Mouse (Mus musculus) embryonic fibroblast, embryonic 13.5 days (primary cell): ENCODE measurements at regions not wholly inside any gene's neighbourhood (a gene's known extent, or its start where the extent isn't known, plus 50 kb on each side); places are given as distances from the start of the nearest gene placed in this dataset.

Experiments used
- H3K27ac ChIP-seq: 2 replicates; pipeline ENCODE4 v1.5.1; 2012; ENCODE audit warnings: low read length, control low read depth, inconsistent platforms; ENCODE audit not compliant: insufficient read depth
- H3K4me1 ChIP-seq: 2 replicates; pipeline ENCODE4 v1.6.1; 2011; ENCODE audit warnings: low read length; ENCODE audit not compliant: control insufficient read depth, insufficient read depth
- H3K4me3 ChIP-seq: 2 replicates; pipeline ENCODE4 v1.5.1; 2011; ENCODE audit warnings: mild to moderate bottlenecking, control low read depth, low read length; ENCODE audit not compliant: insufficient read depth
- CTCF ChIP-seq: IDR thresholded peaks from 2 replicates; pipeline ENCODE4 v1.5.1; 2011; ENCODE audit warnings: mild to moderate bottlenecking, control low read depth, low read length, moderate library complexity, borderline replicate concordance; ENCODE audit not compliant: insufficient read depth
- POLR2A ChIP-seq: IDR thresholded peaks from 2 replicates; pipeline ENCODE4 v1.6.1; 2011; ENCODE audit warnings: low read depth, mild to moderate bottlenecking, control low read depth, low read length, moderate library complexity

DNA sequence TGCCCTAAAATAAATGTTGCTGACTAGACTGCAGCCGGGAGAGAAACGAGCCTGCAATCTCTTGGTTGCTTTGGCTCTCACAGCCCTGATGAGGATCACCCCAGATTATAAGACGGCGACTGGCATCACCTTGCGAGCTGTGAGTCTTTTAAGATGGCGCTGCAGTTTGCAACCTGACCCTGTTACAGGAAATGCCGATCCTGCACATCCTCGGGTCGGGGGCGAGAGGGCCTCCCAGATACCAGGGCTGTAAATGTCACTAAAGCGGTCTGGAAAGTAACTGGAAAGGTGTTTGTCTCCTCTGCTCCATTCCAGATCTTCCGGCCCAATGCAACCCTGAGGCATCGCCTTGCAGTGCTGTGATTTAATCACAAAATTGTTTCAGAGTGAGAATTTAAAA is 53.4 kb downstream of the Cartpt start:
- TF ChIP-seq CTCF = no peak
- TF ChIP-seq POLR2A = no peak
- H3K27ac ChIP-seq = no peak overlapping the region
- no peaks in the 10 kb centered on the region for H3K4me1 ChIP-seq
- H3K4me3 ChIP-seq = no peak overlapping the region

DNA sequence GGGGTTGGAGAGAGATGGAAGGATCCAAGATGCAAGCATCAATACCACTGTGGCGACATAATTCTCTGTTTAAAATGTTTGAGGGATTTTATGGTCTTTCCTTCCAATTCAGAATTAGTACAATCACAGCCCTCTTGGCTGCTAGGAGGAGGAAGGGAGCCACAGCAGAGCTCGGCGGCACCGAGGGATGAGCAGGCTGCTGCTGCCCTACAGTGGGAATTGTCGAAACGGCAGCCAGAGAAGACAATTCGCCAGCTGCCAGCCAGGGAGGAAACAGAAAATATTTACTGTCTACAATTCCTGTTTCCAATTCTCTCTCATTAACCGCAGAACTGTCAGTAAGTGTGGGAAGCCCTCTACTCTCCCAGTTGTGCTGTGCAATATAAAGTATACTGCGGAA is 58.3 kb downstream of the Cartpt start:
- Histone ChIP-seq H3K27ac (no peak overlapping the region), H3K4me3 (no peak overlapping the region), H3K4me1 (no peaks in the 10 kb centered on the region)
- TF ChIP-seq POLR2A (no peak), CTCF (peak; percentile 84)

GRCm38 (mm10) chr13:99839446-99839845 is 61.4 kb downstream of the Cartpt start:
- Histone ChIP-seq H3K4me3 (no peak overlapping the region), H3K27ac (no peak overlapping the region), H3K4me1 (no peaks in the 10 kb centered on the region)
- TF ChIP-seq POLR2A (no peak), CTCF (no peak)

GRCm38 (mm10) chr13:99837772-99838425 is 63.0 kb downstream of the Cartpt start:
- no peak for TF ChIP-seq CTCF
- TF ChIP-seq POLR2A = no peak
- H3K27ac ChIP-seq = no peak overlapping the region
- H3K4me1 ChIP-seq = no peaks in the 10 kb centered on the region
- H3K4me3 ChIP-seq = no peak overlapping the region

DNA sequence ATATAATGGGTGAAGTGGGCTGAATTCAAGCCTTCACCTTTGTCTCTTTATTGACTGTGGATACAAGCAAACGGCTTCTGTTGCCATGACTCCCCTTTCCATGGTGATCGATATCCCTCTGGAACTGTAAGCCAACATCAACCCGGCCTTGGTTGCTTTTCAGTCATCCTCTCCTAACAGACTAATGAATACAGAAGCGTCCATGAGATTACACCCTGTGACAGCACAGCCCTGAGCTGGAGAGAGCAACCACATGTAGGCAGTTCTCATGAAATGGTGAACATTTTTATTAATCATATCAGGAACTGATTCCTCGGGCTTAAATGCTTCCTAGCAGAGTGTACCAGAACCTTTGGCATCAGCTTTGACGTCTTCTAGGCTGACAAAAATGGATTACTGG is 63.7 kb downstream of the Cartpt start:
- no peak for TF ChIP-seq POLR2A
- TF ChIP-seq CTCF = no peak
- no peak overlapping the region for H3K4me3 ChIP-seq
- H3K27ac ChIP-seq = no peak overlapping the region
- no peaks in the 10 kb centered on the region for H3K4me1 ChIP-seq

DNA sequence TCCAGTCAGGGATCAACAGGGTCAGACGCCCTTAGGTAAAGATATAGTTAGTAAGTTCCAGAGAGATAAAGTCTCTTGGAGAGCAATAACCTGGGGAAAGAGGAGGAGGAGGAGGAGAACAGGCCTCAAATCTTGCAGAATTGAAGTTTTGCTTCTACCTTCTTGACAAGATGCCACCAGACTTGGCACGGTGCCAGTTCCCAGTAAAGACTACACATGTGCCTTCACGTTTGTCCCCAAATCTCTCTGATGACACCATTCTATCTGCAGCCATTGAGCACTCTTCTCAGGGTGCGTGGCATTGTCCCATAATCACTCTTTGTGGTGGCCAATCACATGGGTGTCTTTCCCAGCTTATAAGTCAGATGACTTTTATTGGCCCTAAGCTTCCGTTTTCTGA is 64.3 kb downstream of the Cartpt start:
- TF ChIP-seq POLR2A (no peak), CTCF (no peak)
- Histone ChIP-seq H3K27ac (no peak overlapping the region), H3K4me1 (no peaks in the 10 kb centered on the region), H3K4me3 (no peak overlapping the region)

- H3K4me1 ChIP-seq = no peaks in the 10 kb centered on the region
- no peak overlapping the region for H3K4me3 ChIP-seq
- no peak overlapping the region for H3K27ac ChIP-seq
- TF ChIP-seq POLR2A = no peak
- TF ChIP-seq CTCF = no peak
Observed at GRCm38 (mm10) chr13:99835518-99835917, 65.4 kb downstream of the Cartpt start.

- H3K4me1 ChIP-seq = no peaks in the 10 kb centered on the region; the same call in 1 of the 2 replicates
- no peak overlapping the region for H3K4me3 ChIP-seq
- TF ChIP-seq CTCF (no peak), POLR2A (no peak)
- H3K27ac ChIP-seq = peak overlapping the region; percentile 47; the same call in 1 of the 2 replicates
Observed at GRCm38 (mm10) chr13:99830080-99830724, 70.7 kb downstream of the Cartpt start.

GRCm38 (mm10) chr13:99827573-99827972 is 73.3 kb downstream of the Cartpt start:
- Histone ChIP-seq H3K27ac (no peak overlapping the region), H3K4me3 (no peak overlapping the region), H3K4me1 (no peaks in the 10 kb centered on the region; the same call in 1 of the 2 replicates)
- TF ChIP-seq POLR2A (no peak), CTCF (no peak)

GRCm38 (mm10) chr13:99824625-99825024 is 76.3 kb downstream of the Cartpt start:
- TF ChIP-seq CTCF = no peak
- no peak for TF ChIP-seq POLR2A
- no peak overlapping the region for H3K27ac ChIP-seq
- no peaks in the 10 kb centered on the region for H3K4me1 ChIP-seq
- no peak overlapping the region for H3K4me3 ChIP-seq

GRCm38 (mm10) chr13:99816666-99817065 is 84.2 kb downstream of the Cartpt start:
- H3K4me3 ChIP-seq = no peak overlapping the region
- no peak overlapping the region for H3K27ac ChIP-seq
- TF ChIP-seq POLR2A (no peak), CTCF (no peak)
- no peaks in the 10 kb centered on the region for H3K4me1 ChIP-seq
